Mouse (Mus musculus): Measurements from ENCODE around the gene Rspo1. TPM values are rescaled to one million over a fixed set of nuclear protein-coding genes. Genes with fewer than 3 reads are reported as not detected.
A peak's percentile ranks its signal among the peaks of the same experiment; 100 is the strongest.

Gene Rspo1
- polyA plus RNA-seq, 1 experiment from 2014 or later = not detected

DNA sequence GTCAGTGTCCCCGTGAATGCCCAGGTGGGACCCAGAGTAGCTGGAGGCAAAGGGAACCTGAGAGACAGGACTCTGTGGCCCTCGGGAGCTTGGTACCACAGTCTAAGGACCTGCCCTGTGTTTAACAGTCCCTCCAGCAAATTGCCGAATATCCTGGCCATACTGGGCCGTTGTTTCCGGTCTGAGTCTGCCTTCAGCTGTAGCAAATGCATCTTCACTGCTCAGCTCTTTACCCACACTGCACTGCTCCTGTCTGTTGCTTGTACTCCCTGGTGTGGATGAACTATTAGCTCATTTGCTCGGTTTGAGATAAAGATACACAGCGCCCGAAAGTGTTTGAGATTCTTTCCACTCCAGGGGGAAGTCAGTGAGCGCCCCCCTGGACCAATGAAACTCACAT is 2.2 kb downstream of the Rspo1 start:
- 59% methylated on average over 9 of the region's 9 CpGs for WGBS (ENCODE audit: missing documents)

DNA sequence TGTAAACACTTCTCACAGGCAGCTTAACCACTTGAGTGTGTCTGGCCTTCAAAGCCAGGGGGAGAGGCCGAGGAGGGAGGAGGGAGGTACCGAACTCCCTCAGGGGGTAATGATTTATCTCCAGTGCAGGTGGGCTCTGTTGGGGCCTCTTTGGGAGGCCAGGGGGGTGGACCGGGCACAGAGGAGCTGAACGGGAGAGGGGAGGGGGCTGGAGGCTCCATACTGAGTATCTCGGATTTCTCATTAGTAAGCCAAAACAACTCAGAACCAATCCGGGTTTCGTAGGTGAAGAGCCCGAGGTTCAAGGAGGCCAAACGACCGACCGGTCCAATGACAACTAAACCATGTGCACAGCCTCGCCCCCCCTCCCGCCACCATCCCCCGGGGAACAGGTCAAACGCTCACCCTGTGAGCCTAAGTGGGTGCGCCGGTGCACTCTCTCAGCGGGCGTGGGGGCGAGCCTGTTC is 3.6 kb downstream of the Rspo1 start:
- 32% methylated on average over 20 of the region's 20 CpGs for WGBS (ENCODE audit: missing documents)
- H3K36me3 ChIP-seq (ENCODE audit: inconsistent target) = no peaks in the 10 kb centered on the region
- no peak overlapping the region for H3K4me3 ChIP-seq (ENCODE audit: inconsistent target)
- no peak overlapping the region for H3K27ac ChIP-seq
- H3K79me2 ChIP-seq (ENCODE audit: inconsistent target) = no peaks in the 10 kb centered on the region

More for the DNA sequence above, 2.2 kb downstream of the Rspo1 start:
- Histone ChIP-seq H3K79me2 (ENCODE audit: inconsistent target) (no peaks in the 10 kb centered on the region), H3K36me3 (ENCODE audit: inconsistent target) (no peaks in the 10 kb centered on the region), H3K4me3 (ENCODE audit: inconsistent target) (no peak overlapping the region), H3K27ac (no peak overlapping the region)

DNA sequence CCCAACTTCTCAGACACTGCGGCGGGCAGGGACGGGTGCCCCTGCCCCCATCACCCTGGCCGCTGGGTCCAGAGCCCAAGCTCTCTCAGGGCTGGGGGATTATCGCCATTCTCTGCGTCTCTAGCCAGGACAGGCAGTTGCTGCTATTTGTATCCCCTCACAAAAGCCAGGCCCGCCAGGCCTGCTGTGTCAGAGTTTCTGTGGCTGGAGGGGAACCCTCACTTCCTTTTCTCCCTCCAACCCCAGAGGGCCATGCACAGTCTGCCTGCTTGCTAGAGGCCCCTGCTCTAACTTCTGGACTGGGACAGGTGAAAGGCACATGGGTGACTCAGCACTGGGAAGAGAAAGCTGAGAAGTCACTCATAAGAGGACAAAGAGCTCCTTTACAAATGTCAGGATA is 4.1 kb downstream of the Rspo1 start:
- H3K36me3 ChIP-seq (ENCODE audit: inconsistent target) = no peaks in the 10 kb centered on the region
- 3% methylated on average over 7 of the region's 7 CpGs for WGBS (ENCODE audit: missing documents)
- H3K4me3 ChIP-seq (ENCODE audit: inconsistent target) = no peak overlapping the region
- no peak overlapping the region for H3K27ac ChIP-seq
- H3K79me2 ChIP-seq (ENCODE audit: inconsistent target) = no peaks in the 10 kb centered on the region

DNA sequence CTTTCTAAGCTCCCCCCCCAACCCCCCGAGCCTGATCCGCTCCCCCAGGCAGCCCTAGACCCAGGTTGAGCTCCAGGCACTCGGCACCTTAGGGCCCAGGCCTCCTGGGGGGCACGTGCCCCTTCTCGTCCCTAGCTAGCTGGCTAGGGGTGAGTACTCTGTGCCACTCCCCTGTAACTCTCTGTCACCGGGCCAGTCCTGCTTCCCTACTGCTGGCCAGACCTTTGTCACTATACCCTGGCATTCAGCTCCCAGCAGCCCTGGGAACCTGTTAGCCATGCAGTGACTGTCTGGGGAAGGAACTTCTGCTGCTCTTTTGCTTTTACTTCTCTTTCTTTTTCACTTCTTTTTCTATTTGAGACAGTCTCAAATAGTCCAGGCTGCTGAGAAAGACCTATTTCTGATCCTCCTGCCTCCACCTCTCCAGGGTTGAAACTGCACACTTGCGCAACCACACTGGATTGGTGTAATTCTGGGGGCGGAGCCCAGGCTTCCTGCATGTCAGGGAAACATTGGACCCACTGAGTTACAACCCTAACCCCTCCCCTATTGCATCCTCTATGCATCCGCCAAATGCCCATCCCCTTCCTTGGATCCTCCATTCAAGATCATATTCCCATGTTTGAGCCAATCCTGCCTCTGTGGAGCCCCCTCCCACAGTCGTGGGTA is 11.4 kb downstream of the Rspo1 start:
- WGBS (ENCODE audit: missing documents) = 35% methylated on average over 10 of the region's 10 CpGs
- Histone ChIP-seq H3K79me2 (ENCODE audit: inconsistent target) (no peaks in the 10 kb centered on the region), H3K27ac (no peak overlapping the region), H3K4me3 (ENCODE audit: inconsistent target) (no peak overlapping the region), H3K36me3 (ENCODE audit: inconsistent target) (no peaks in the 10 kb centered on the region)

DNA sequence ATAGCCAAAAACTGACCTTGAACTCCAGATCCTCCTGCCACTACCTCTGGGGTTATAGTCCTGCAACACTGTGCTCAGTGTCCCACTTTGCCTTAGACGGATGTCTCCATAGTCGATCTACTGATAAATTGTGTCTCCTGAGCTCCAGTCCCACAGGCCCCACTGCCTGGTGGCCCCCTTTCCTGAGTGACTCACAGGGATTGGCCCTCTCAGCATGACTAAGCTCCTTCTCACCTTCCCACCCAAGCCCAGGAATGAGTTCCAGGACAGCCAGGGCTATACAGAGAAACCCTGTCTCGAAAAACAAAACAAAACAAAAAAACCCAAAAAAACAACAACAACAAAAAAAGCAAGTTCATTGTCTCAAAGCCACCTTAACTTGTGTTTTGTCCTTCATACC is 13.3 kb downstream of the Rspo1 start:
- H3K79me2 ChIP-seq (ENCODE audit: inconsistent target) = no peaks in the 10 kb centered on the region
- H3K27ac ChIP-seq = no peak overlapping the region
- H3K4me3 ChIP-seq (ENCODE audit: inconsistent target) = no peak overlapping the region
- WGBS (ENCODE audit: missing documents) = 87% methylated on average over 3 of the region's 3 CpGs
- H3K36me3 ChIP-seq (ENCODE audit: inconsistent target) = no peaks in the 10 kb centered on the region

DNA sequence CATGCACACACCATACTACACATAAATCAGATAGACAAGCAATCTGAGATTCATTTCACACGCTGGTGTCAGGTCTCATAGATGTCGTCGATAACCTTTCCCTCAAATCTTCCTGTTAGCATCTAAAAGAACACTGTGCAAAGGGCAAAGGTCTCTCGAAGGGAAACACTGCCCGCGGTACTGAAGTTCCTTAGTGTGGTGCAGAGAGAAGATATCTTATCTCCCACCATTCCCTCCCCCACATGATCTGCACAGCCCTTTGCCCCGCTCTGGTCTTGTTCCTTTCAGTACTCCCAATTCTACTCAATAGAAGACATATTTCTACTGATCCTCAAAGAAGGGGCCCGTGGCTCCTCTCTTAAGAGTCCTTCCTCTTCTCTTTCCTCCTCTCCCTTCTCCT is 16.7 kb downstream of the Rspo1 start:
- 75% methylated on average over 8 of the region's 8 CpGs for WGBS (ENCODE audit: missing documents)

DNA sequence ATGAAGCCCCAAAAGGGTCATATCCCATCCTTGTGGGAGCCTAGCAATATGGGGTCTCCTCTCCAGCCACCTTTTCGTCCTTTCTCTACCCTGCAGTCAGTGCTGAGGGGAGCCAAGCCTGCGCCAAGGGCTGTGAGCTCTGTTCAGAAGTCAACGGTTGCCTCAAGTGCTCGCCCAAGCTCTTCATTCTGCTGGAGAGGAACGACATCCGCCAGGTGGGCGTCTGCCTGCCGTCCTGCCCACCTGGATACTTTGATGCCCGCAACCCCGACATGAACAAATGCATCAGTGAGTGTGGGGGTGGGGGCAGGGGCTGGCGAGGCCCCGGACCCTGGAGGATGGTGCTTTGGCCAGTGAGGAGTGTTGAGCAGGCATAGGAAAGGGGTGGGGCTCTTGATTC is 18.7 kb downstream of the Rspo1 start:
- no peak overlapping the region for H3K27ac ChIP-seq
- 72% methylated on average over 12 of the region's 12 CpGs for whole genome bisulfite sequencing (ENCODE audit: missing documents)
- no peaks in the 10 kb centered on the region for H3K79me2 ChIP-seq (ENCODE audit: inconsistent target)
- H3K36me3 ChIP-seq (ENCODE audit: inconsistent target) = no peaks in the 10 kb centered on the region
- H3K4me3 ChIP-seq (ENCODE audit: inconsistent target) = no peak overlapping the region

More for the DNA sequence above, 16.7 kb downstream of the Rspo1 start:
- H3K36me3 ChIP-seq (ENCODE audit: inconsistent target) = no peaks in the 10 kb centered on the region
- H3K79me2 ChIP-seq (ENCODE audit: inconsistent target) = no peaks in the 10 kb centered on the region
- H3K27ac ChIP-seq = no peak overlapping the region
- no peak overlapping the region for H3K4me3 ChIP-seq (ENCODE audit: inconsistent target)

DNA sequence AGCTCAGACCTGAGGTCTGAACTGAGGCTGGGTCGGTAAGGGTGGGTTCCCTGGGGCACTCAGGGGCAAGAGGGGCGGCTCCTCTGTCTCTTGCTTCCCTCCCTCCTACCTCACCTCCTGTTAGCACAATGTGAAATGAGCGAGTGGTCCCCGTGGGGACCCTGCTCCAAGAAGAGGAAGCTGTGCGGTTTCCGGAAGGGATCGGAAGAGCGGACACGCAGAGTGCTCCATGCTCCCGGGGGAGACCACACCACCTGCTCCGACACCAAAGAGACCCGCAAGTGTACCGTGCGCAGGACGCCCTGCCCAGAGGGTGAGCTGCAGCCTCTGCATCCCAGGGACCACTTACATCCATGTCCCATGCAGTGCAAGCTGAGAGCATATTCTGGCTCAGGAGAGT is 21.2 kb downstream of the Rspo1 start:
- Histone ChIP-seq H3K4me3 (ENCODE audit: inconsistent target) (no peak overlapping the region), H3K27ac (no peak overlapping the region), H3K36me3 (ENCODE audit: inconsistent target) (no peaks in the 10 kb centered on the region), H3K79me2 (ENCODE audit: inconsistent target) (no peaks in the 10 kb centered on the region)
- 47% methylated on average over 15 of the region's 15 CpGs for WGBS (ENCODE audit: missing documents)

DNA sequence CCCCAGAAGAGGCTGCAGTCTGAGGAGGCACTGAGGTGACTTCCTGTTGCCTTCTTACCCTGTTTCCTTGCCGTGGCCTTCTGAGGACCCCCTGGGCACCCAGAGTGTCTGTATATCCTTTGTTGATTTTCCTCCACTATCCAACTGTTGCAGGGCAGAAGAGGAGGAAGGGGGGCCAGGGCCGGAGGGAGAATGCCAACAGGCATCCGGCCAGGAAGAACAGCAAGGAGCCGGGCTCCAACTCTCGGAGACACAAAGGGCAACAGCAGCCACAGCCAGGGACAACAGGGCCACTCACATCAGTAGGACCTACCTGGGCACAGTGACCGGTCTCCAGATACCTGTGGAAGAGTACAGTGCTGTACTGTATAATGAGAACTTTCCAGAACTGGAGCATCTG is 22.0 kb downstream of the Rspo1 start:
- 83% methylated on average over 6 of the region's 6 CpGs for WGBS (ENCODE audit: missing documents)
- Histone ChIP-seq H3K4me3 (ENCODE audit: inconsistent target) (no peak overlapping the region), H3K27ac (no peak overlapping the region), H3K79me2 (ENCODE audit: inconsistent target) (no peaks in the 10 kb centered on the region), H3K36me3 (ENCODE audit: inconsistent target) (no peaks in the 10 kb centered on the region)

DNA sequence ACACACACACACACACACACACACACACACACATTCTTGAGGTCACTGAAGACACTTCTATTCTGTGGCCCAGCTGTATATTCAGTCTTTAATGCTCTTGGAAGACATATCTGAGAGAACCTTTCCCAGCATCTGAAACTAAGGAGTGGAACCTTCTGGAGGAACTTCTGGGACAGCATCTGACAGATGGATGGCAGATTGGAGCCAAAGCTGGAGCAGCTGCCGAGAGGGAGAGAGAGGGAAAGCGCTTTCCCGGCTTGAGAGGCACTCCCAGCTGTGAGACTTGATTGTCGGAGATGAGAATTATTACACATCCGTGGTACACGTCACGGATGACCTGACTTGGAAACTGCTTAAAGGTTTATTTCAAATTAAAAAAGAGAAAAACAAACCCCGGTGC is 22.5 kb downstream of the Rspo1 start:
- WGBS (ENCODE audit: missing documents) = 83% methylated on average over 8 of the region's 8 CpGs
- H3K36me3 ChIP-seq (ENCODE audit: inconsistent target) = no peaks in the 10 kb centered on the region
- H3K27ac ChIP-seq = no peak overlapping the region
- no peaks in the 10 kb centered on the region for H3K79me2 ChIP-seq (ENCODE audit: inconsistent target)
- H3K4me3 ChIP-seq (ENCODE audit: inconsistent target) = no peak overlapping the region

DNA sequence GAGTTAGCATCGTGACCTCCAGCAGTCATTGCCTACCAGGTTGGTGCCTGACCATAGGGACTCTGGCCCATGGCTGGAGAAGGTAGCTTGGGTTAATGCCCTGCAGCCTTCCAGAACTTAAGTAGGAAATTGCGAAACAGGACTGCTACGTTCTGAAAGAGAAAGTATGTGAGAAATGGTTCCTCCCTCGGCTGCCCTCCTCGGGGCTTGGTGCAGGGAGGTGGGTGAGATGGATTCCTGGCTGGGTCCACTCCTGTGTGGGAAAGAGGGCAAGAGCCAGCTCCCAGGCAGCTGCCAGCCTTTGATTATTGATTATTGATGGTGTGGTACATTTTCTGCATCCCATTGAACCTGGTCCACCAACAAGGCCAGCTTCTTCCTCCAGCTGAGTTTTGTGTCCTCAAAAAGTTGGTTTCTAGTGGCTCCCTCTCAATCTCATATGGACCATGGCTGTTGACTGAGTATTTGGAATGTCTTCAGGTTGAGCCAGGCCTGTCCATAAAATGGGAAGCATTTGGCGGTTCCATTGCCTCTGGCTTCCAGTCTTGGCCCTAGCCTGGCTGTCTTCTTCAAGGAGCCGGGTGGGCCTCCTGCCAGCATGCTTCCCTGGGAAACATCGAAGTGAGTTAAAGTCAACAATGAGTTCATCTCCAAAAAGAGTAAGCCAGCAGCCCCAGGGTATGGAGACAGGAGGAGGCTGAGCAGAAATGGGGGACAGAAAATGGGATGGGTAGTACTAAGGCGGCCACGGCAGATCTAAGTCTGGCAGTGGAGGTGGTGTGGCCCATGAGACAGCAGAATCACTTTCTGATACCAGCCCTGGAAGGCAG is 29.8 kb downstream of the Rspo1 start, which contains the start of gene Gnl2:
TSS of gene Gnl2 (plus strand) at position 780 of the 830 bp plus-strand sequence.
- H3K36me3 ChIP-seq (ENCODE audit: inconsistent target) = no peaks in the 10 kb centered on the region
- H3K79me2 ChIP-seq (ENCODE audit: inconsistent target) = no peaks in the 10 kb centered on the region
- 51% methylated on average over 10 of the region's 10 CpGs for WGBS (ENCODE audit: missing documents)
- H3K4me3 ChIP-seq (ENCODE audit: inconsistent target) = no peak within 1 kb of the TSS
- H3K27ac ChIP-seq = no peak within 1 kb of the TSS

DNA sequence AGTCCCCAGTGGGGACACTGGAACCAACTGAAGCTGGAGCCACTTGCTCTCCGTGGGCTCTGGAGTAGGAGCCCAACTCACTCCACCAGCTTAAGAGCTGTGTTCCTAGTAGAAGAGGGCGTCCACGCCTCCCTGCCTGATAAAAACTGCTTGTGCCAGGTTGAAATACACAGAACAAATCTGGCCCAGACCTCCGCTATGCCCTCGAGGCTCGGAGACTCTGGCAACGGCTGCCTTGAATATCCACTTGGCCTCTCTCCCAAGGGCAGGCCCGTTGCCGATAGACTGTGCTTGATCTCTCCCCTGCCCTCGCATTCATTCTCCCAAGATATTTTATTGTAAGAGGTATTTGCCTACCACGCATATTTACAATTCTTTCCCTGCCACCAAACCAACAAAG is 31.2 kb downstream of the Rspo1 start:
- Histone ChIP-seq H3K27ac (no peak overlapping the region), H3K4me3 (ENCODE audit: inconsistent target) (no peak overlapping the region), H3K36me3 (ENCODE audit: inconsistent target) (no peaks in the 10 kb centered on the region), H3K79me2 (ENCODE audit: inconsistent target) (no peaks in the 10 kb centered on the region)
- WGBS (ENCODE audit: missing documents) = 88% methylated on average over 11 of the region's 11 CpGs

DNA sequence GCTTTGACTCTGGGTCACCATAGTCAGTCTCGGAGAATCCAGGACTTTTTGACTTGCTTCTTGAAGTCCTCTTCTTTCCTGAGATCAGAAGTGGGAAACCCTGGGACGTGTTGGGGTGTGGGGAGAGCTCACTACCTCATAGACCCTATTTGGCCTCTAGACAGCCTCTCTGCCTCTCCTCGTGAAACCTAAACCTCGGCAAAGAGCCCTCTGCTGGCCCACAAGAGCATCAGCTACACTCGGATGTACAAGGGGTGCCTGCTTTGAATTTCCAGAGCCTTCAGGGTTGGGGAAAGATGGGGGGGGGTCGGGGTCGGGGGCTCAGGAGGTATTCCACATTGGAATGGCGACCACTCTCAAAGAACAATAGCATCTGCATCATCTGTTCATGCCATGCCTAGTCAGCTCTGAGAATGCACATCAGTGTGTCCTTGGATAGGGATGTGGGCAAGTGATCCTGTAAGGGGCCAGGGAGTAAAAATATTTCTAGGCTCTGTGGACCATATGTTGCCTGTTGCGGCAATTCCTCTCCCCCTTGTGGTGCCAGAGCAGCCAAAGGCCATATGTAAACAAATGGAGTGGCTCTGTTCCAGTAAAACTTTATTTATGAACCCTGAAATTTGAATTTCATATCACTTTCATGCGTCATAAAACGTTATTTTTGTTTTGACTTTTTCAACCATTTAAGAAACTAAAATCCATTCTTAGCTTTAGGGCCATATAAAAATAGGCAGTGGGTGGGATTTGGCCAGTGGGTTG is 34.7 kb downstream of the Rspo1 start:
- WGBS (ENCODE audit: missing documents) = 38% methylated on average over 11 of the region's 11 CpGs
- H3K79me2 ChIP-seq (ENCODE audit: inconsistent target) = no peaks in the 10 kb centered on the region

DNA sequence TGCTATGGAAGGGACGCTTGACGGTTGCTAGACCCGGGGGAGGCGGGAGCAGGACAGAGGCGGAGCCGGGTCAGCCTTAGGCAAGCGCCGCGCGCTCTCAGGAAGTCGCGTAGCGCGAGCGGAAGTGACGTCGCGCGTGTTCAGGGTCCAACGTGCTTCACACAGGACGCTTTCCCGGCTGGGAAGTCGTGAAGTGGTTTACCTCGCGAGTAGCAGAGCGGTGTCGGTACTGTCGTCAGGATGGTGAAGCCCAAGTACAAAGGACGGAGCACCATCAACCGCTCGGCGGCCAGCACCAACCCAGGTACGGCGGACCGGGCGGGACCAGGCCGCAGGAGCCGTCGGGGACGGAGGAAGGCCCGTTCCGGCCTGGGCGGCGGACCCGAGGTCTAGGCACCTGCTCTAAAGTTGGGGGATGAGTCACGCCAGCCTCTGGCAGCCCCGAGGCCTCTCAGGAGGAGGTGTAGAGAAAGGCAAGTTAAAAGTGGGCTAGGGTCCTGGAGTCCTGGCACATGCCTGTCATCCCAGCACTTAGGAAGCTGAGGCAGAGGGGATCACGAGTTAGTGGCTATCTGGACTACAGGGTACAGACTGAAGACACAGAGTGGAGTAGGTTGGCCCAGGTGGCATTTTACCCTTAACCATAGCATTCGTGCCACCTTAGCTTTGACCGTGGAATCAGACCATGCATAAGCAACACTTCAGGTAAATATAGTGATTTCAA is 43.8 kb downstream of the Rspo1 start:
- H3K27ac ChIP-seq = no peak overlapping the region
- peak overlapping the region; percentile 83 for H3K4me3 ChIP-seq (ENCODE audit: inconsistent target)
- H3K36me3 ChIP-seq (ENCODE audit: inconsistent target) = peaks cover 7% of the 10 kb centered on the region; the same call in 1 of the 2 replicates
- peaks cover 51% of the 10 kb centered on the region for H3K79me2 ChIP-seq (ENCODE audit: inconsistent target)
- WGBS (ENCODE audit: missing documents) = under 1% methylated on average over 43 of the region's 50 CpGs

More for the DNA sequence above, 34.7 kb downstream of the Rspo1 start:
- no peaks in the 10 kb centered on the region for H3K36me3 ChIP-seq (ENCODE audit: inconsistent target)
- no peak overlapping the region for H3K27ac ChIP-seq
- no peak overlapping the region for H3K4me3 ChIP-seq (ENCODE audit: inconsistent target)

Data from macrophage (primary cell).